Mouse (Mus musculus) lung, adult 18-20 months (tissue): ENCODE measurements around the gene Stim2.

Experiments
- DNase-seq, 2 experiments: peaks; one replicate each; pipeline ENCODE4 v3.0.0; 2022; ENCODE audit warnings: mixed read lengths in 2 of 2

Gene Stim2

GRCm38 (mm10) chr5:53995316-53995715 lies 3.0 kb upstream of the Stim2 start:
- peak; percentile 87 to 88 for DNase-seq

- no peak for DNase-seq
Measured at GRCm38 (mm10) chr5:53996822-53997221, 1.5 kb upstream of the Stim2 start.

GRCm38 (mm10) chr5:53998743-53999460 lies 603 bp downstream of the Stim2 start:
- peak; percentile 53 to 54 for DNase-seq

GRCm38 (mm10) chr5:53999461-53999770 lies 1.1 kb downstream of the Stim2 start:
- no peak for DNase-seq

DNA sequence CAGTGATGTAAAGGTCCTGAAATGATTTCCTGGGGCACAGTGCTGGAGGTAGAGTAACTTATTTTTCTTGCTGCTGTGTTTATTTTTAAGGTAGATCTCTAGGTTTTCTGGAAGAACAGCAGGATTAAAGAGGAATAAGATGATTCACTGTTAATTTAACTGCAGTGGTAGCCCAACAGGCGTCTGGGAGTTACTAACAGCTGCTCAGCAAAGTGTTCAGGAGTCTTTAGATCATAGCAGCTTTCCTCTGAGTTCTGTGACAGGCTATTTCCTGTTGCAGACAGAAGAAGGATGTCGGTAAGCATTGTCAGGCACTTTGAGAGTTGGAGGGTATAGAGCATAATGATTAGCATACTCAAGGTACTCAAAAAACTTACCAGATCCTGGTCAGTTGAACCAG lies 1.5 kb downstream of the Stim2 start:
- no peak for DNase-seq

DNA sequence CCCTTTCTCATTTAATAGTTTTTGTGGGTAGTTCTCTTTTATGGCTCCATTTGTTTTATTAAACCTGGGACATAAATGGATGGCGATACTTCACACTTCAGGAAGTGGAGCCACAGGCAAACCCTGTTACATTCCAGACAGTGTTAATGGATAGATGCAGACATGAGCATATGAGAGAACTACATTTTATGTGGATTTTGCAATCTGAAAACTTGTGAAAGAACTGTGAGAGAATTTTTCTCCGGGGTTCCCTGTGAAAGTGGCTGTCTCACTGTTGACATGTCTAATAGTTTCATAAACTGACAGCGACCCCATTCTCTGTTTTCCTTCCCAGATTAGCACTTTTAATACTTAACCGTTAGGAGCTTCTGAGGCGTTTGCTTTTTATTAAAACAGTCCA lies 2.7 kb downstream of the Stim2 start:
- DNase-seq: no peak

DNA sequence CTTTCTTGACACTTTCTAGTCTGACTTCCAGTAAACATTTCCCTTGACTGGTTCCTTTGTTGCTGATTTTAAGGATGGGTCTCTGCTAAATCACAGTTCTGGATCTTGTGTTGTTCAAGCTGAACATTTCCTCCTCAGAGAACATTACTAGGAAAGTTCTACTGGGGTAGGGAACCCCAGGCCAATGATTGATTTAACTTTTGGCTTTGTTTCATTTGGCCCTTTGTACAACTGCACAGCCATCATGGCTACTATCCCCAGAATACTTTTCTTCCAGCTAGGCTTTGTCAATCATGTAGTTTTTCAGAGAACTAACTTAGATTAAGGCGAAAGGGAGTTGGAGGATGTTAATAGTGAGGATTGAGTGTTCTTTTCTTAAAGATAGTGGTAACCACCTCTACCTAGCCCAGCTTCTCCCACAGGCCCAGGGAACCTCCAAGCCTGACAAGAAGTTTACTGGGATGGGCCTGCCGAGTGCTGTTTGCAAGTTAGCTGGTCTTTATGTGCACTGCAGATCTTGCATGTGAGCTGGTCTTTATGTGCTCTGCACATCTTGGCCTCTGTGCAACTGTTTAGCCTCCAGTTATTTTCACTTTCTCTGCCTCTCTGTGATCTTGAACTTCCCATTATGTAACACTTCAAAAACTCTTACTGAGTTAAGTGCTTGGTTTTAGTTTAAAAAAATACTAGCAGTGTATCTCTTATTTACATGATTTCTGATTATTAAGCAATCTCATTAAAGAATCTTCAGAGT lies 7.0 kb downstream of the Stim2 start:
- DNase-seq: no peak

DNA sequence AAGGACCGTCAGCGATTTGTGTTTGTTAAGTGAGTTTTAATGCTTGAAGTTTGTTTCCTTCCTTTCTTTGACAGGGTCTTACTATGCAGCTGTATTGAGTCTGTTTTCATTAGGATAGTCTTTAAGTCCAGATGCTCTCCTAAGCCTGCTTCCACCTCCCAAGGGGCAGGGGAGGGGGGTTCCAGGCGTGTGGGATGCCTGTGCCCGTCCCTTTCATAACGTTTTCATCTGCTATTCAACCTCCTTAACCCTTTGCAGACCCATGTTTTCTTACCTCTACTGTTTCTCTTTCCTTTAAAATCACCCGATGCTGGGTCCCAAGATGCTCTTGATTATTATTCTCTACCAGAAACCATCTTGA lies 7.5 kb downstream of the Stim2 start:
- DNase-seq: no peak

DNA sequence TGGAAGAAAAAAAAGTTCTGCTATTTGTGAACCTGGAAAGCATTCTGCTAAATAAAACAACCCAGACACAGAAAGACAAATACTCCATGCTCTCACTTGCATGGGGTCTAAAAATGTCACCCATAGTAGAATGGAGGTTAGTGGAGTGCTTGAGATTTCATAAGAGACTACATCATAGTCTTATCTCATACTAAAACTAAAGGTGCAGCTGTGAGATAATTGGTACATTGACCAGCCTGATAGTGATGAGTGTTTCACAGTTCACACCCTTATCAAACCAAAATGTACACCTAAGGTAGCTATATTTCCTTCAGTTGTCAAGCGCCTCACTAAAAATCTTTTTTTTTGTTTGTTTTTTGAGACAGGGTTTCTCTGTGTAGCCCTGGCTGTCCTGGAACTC lies 8.5 kb downstream of the Stim2 start:
- no peak for DNase-seq

DNA sequence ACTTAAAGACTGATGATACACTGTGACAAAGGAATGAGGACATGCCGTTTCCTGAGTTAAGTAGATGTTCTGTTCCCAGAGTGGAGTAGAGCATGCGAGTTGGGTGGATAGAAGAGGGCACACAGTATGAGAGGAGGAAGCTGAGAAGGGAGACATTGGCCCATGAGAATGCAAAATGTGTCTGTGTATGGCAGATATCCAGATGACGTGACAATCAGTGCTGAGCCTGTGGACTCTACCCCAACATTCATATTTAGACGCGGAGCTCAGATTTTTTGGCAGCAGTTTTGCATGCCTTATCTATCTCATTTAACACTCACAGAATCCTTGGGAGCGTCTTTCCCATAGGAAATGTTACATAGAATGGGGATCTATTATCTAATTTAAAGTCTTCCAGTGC lies 9.3 kb downstream of the Stim2 start:
- no peak for DNase-seq

DNA sequence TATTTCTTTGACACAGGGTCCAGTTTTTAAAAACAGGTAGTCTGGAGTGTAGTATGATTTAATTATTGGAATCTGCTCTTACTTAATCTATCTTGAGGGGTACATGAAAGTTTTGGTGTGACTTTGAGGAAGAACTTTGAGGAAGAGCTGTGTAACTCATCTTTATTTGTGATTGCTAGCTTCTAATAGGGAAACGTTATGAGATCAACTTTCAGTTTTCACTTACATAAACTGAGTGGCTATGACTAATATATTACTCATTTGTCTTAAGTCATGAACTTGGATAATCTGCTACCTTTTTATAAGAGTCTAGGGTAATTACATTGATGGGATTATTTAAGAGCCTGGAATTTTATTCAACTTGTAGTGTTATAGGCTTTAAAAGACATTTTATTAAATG lies 15.0 kb downstream of the Stim2 start:
- no peak for DNase-seq

DNA sequence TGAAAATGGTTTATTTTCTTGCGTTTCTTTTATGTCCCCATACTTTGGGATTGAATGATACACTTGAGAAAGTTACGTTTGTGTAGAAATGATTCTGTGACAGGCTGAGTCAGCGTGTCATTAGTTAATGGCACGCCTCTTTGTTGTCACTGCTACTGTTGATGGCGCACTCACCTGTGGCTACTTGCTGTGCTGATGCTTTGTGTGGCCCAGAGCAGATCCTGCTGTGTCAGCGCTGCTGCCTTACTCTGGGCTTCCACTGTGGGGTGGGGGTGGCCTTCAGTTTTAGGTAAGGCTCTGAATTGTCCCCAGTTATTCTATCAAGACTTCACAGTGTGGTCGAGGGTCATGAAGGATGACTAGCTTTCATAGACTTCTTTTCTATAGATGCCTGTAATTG lies 18.8 kb downstream of the Stim2 start:
- no peak for DNase-seq

- no peak for DNase-seq
Measured at GRCm38 (mm10) chr5:54018856-54019255, 20.6 kb downstream of the Stim2 start.

- DNase-seq: no peak
Measured at GRCm38 (mm10) chr5:54019546-54019945, 21.2 kb downstream of the Stim2 start.

- peak in 1 of 2 experiments; percentile 34 for DNase-seq
Measured at GRCm38 (mm10) chr5:54024610-54025009, 26.3 kb downstream of the Stim2 start.

- no peak for DNase-seq
Measured at GRCm38 (mm10) chr5:54025630-54026029, 27.3 kb downstream of the Stim2 start.

DNA sequence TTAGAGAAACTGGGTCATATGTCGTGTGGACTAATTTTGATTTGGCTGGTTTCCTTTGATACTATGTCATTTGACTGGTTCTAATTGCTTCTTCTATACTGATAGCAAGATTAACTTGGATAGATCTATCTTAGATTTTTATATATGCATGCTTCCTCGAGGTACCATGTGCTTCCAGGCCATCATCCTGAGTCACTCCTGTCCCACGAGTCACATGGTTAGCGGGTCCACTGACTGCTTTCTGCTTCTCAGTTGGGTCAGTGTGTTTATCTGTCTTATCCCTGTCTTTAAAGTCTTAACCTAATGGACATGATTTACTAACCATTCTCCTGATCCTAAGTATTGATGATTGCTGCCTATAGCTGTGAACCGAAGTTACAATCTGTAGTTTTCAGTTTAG lies 34.9 kb downstream of the Stim2 start:
- DNase-seq: no peak

- peak in 1 of 2 experiments; percentile 50 for DNase-seq
Measured at GRCm38 (mm10) chr5:54034680-54035079, 36.4 kb downstream of the Stim2 start.

- DNase-seq: no peak
Measured at GRCm38 (mm10) chr5:54038615-54039014, 40.3 kb downstream of the Stim2 start.

DNA sequence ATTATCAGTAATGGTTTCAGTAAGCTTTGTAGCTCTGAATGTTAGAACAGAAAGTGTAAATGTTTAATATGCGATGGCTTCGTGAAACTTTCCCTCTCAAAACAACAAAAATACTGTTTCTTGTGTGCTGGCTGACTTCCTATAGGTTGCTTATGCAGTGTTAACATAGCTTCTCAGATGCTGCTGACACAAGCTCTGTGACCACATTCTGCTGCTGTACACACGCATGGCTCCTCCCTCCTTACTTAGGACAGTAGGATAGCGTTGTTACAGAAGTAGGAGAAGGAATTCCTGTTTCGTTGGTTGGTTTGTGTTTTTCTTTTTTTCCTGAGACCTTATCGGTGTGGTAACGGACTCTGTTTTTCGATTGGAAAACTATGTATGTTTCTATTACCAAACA lies 42.2 kb downstream of the Stim2 start:
- no peak for DNase-seq

DNA sequence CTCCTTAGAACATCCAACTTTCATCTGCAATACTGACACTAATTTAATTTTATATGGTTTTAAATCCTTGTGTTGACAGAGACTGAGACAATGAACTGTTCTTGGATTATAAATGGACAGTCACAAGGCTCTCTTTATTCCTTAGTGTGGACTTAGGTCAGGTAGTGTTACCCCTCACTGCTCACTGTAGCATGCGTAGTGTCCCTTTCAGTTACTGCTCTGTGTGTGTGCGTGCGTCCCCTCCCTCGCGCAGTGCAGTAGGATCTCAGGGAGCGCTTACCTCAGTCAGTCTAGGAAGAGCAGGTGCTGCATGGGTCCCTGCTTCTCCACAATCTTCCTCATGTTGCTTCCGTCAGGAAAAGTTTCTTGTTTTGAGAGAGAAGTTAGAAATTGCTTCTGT lies 43.7 kb downstream of the Stim2 start:
- no peak for DNase-seq

DNA sequence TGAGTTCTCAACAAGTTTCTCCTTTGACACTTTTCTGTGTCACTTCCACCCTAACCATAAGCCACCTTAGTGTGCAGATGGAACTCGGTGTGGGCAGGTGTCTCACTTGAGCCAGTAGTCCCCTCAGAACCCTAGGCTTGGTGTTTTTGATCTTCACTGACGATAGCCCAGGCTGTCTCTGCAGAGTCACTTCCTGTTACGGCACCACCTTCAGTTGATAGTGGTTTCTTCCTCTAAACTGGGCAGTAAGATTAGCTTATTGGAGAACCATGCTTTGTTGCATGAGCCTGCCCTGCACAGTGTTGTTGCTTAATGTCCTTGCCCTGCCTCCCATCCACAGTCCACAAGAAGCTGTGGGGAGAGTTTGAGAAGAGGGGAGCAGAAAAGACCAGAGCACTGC lies 47.2 kb downstream of the Stim2 start:
- no peak for DNase-seq

- no peak for DNase-seq
Measured at GRCm38 (mm10) chr5:54046432-54046831, 48.1 kb downstream of the Stim2 start.

- no peak for DNase-seq
Measured at GRCm38 (mm10) chr5:54049145-54049733, 50.9 kb downstream of the Stim2 start.
